Mouse (Mus musculus) bone marrow, adult 2 months (tissue): ENCODE data around the gene Lalba. TPM values are rescaled to one million over a fixed set of nuclear protein-coding genes. Genes with fewer than 3 reads are reported as not detected.
"Not testable (repeated sequence)": the region's sequence is repeated elsewhere in the genome, so short reads cannot be mapped to it uniquely, and the experiment has no call there.

Experiments used
- H3K27ac ChIP-seq: fragments of 200-500 bp; 2 replicates; pipeline ENCODE4 v1.5.1; 2012; ENCODE audit warnings: low read depth, mild to moderate bottlenecking, control low read depth, inconsistent platforms, low read length; ENCODE audit not compliant: control insufficient read depth, poor library complexity, insufficient read depth
- H3K4me1 ChIP-seq: fragments of 200-500 bp; 2 replicates; pipeline ENCODE4 v1.6.1; 2011; ENCODE audit warnings: low read length; ENCODE audit not compliant: control insufficient read depth, insufficient read depth
- H3K4me3 ChIP-seq: fragments of 200-500 bp; replicated peaks from 2 replicates; pipeline ENCODE3; 2011; ENCODE audit warnings: mild to moderate bottlenecking, low read depth, low read length, control low read depth; ENCODE audit not compliant: control insufficient read depth
- CTCF ChIP-seq: fragments of 200-500 bp; IDR thresholded peaks from 2 replicates; pipeline ENCODE4 v1.5.1; 2011; ENCODE audit warnings: low read length, control low read depth; ENCODE audit not compliant: control insufficient read depth, insufficient read depth
- POLR2A ChIP-seq: fragments of 200-500 bp; IDR thresholded peaks from 2 replicates; pipeline ENCODE4 v1.6.1; 2011; ENCODE audit warnings: low read depth, mild to moderate bottlenecking, control low read depth, low read length, borderline replicate concordance; ENCODE audit not compliant: control insufficient read depth
- WGBS: fragments of 180-500 bp; shearing (Covaris S2); methylation state at CpG from one replicate; pipeline ENCODE4 v1.1.7; 2018; 5-methylcytosine and 5-hydroxymethylcytosine counted together
- polyA plus RNA-seq: library from polyadenylated mRNA; stranded (reverse); fragments of >200 nt; gene quantifications from 2 replicates; pipeline ENCODE4 v1.2.4, GENCODE M21; 2011; ENCODE audit warnings: low replicate concordance; ENCODE audit not compliant: missing spikeins, insufficient read depth, insufficient read length

Gene Lalba
- polyA plus RNA-seq, 1 experiment = not detected

- no peak for TF ChIP-seq CTCF
- no peak for TF ChIP-seq POLR2A
- Histone ChIP-seq H3K4me3 (no peak overlapping the region), H3K27ac (no peak overlapping the region; the same call in 1 of the 2 replicates), H3K4me1 (peaks cover 2% of the 10 kb centered on the region)
- WGBS = 4% methylated on average over 8 of the region's 8 CpGs
Measured at GRCm38 (mm10) chr15:98514146-98514545, 31.6 kb upstream of the Lalba start.

GRCm38 (mm10) chr15:98513676-98514075, 31.2 kb upstream of the Lalba start:
- not testable (repeated sequence) for H3K4me1 ChIP-seq, H3K4me3 ChIP-seq
- 14% methylated on average over 3 of the region's 3 CpGs for WGBS
- peak overlapping the region; percentile 9; the same call in 1 of the 2 replicates for H3K27ac ChIP-seq

DNA sequence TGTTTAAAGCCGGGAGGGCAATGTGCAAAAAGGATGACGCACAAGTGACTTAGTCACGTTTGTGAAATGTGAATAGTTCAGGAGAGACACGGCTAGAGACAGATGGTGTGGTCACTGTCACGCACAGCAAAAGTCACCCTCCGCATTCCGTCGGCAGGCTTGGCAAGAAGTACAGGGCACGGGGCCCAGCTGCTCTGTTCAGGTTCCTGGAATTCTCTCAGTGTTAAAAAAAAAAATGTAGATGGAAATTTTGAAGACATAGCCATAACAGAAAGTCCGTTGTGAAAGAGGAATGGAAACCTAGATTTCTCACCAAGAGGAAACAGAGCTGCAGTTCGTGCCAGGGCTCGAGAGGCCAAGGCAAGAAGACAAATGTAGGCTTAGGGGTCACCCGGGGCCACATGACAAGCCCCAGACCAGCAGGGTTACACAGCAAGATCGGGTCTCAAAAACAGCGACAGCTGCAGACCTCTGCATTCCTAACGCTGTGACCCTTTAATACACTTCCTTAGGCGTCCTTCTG, 30.3 kb upstream of the Lalba start:
- no peak overlapping the region for H3K4me3 ChIP-seq
- peak overlapping the region; percentile 82 for H3K27ac ChIP-seq
- H3K4me1 ChIP-seq = peaks cover 2% of the 10 kb centered on the region
- 10% methylated on average over 17 of the region's 17 CpGs for WGBS
- no peak for TF ChIP-seq CTCF
- TF ChIP-seq POLR2A = no peak

GRCm38 (mm10) chr15:98512232-98512631, 29.7 kb upstream of the Lalba start:
- 45% methylated on average over 8 of the region's 8 CpGs for WGBS
- H3K4me1 ChIP-seq = peaks cover 2% of the 10 kb centered on the region
- H3K27ac ChIP-seq = no peak overlapping the region

GRCm38 (mm10) chr15:98511386-98511928, 28.9 kb upstream of the Lalba start:
- Histone ChIP-seq H3K4me1 (peaks cover 2% of the 10 kb centered on the region), H3K27ac (peak overlapping the region; percentile 60; the same call in 1 of the 2 replicates), H3K4me3 (peak overlapping the region; percentile 35)
- WGBS = 16% methylated on average over 13 of the region's 13 CpGs
- TF ChIP-seq POLR2A (no peak), CTCF (no peak)

More at GRCm38 (mm10) chr15:98512232-98512631, 29.7 kb upstream of the Lalba start:
- no peak overlapping the region for H3K4me3 ChIP-seq
- no peak for TF ChIP-seq POLR2A
- no peak for TF ChIP-seq CTCF

DNA sequence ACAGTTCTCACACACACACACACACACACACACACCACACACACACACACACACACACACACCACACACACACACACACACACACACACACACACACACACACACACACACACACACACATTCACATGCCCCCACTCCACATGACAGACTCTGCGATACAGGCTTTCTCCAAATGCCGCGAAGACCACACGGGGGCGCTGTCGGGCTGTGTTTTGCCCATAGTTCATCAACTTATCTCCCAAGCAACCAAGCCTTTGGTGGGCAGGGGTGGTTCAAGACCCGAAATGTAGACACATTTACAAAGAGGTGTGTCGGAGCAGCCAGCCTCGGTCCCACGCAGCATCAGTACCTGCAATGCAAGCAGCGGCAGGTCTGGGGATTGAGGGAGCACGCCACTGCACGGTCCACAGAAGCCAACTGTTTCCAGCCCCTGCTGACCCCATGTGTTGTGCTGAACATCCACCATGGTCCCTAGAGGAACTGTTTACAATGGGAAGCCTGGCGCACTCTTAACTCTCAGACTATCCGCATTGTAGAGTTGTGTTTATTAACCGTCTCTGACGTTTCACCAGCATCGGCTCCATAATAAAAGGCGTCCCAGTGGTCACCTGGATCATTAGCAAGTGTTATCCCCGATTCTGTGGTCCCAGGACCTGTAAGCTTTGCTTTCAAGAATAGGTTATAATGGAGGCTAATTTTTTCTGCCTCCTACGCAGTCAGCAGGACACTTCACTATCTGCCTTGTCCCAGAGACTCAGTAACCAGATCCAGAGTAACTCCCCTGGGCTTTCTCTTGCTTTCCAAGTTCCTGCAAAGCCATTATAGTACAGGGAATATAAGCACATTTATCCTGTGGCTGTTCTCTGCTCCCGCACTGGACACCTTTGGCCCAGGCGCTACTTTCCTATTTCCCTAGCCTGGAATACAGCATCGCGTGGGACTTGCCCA, 28.2 kb upstream of the Lalba start:
- Histone ChIP-seq H3K4me3 (peak overlapping the region; percentile 57), H3K4me1 (peaks cover 2% of the 10 kb centered on the region), H3K27ac (peak overlapping the region; percentile 60)
- 21% methylated on average over 25 of the region's 25 CpGs for WGBS
- TF ChIP-seq CTCF = peak; percentile 92
- TF ChIP-seq POLR2A = no peak

DNA sequence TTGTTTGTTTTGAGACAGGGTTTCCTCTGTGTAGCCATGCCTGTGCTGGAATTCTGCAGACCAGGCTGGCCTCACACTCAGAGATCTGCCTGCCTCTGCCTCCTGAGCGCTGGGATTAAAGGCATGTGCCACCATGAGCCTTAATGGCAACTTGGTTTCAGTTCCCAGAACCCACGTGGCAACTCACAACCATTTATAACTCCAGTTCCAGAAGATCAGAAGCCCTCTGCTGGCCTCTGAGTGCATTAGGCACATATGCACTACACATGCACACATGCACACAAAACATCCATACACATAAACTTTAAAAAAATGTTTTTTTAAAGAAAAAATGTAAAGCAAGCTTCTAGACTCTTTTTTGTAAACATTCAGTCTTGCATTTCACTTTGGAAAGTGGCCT, 26.9 kb upstream of the Lalba start:
- TF ChIP-seq CTCF (no peak), POLR2A (no peak)
- H3K4me1 ChIP-seq = peaks cover 2% of the 10 kb centered on the region
- H3K4me3 ChIP-seq = no peak overlapping the region
- WGBS = 52% methylated on average over 2 of the region's 2 CpGs
- H3K27ac ChIP-seq = no peak overlapping the region

DNA sequence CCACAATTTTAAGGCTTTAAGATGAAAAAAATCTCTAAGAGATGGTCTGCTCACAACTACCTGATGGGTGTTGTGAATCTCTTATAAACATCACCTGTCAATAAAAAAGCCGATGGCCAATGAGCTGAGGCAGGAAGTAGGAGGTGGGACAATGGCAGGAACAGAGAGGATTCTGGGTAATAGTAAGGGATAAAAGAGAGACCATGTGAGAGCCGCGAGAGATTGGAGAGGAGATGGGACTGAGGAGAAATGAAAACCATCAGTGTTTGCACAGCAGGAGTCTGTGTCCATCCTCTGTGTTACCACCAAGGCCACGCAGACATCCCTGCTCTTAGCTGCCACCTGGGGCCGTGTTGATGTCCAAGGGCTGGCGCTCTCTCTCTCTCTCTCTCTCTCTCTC, 24.8 kb upstream of the Lalba start:
- TF ChIP-seq CTCF = no peak
- TF ChIP-seq POLR2A = no peak
- Histone ChIP-seq H3K4me3 (no peak overlapping the region), H3K27ac (no peak overlapping the region), H3K4me1 (peaks cover 2% of the 10 kb centered on the region)
- WGBS = 78% methylated on average over 6 of the region's 6 CpGs
